Mouse (Mus musculus) forebrain, postnatal 0 days (tissue): ENCODE data around the gene Rab11fip5. TPM values are rescaled to one million over a fixed set of nuclear protein-coding genes. Genes with fewer than 3 reads are reported as not detected.

Source experiments
- ATAC-seq: fragments of 200-750 bp; cut with Nextera tagmentation; 2 replicates; pipeline ENCODE4 v1.8.0; 2017; ENCODE audit warnings: mild to moderate bottlenecking, moderate library complexity
- DNase-seq: peaks from one replicate; pipeline ENCODE4 v3.0.0-alpha.2; 2015
- H3K27ac ChIP-seq: fragments of 300-500 bp; sonication (generic); 2 replicates; pipeline ENCODE4 v1.5.1; 2014; ENCODE audit warnings: low read depth, mild to moderate bottlenecking, antibody characterized with exemption, low read length, moderate library complexity, mixed read lengths
- H3K27me3 ChIP-seq: fragments of 300-500 bp; sonication (generic); 2 replicates; pipeline ENCODE4 v1.6.1; 2014; ENCODE audit warnings: mild to moderate bottlenecking, low read length, mixed read lengths; ENCODE audit not compliant: insufficient read depth
- H3K36me3 ChIP-seq: fragments of 300-500 bp; sonication (generic); 2 replicates; pipeline ENCODE4 v1.6.1; 2014; ENCODE audit warnings: mild to moderate bottlenecking, moderate library complexity; ENCODE audit not compliant: insufficient read depth
- H3K4me1 ChIP-seq: fragments of 300-500 bp; sonication (generic); 2 replicates; pipeline ENCODE4 v1.6.1; 2014; ENCODE audit warnings: antibody characterized with exemption; ENCODE audit not compliant: insufficient read depth
- H3K4me2 ChIP-seq: fragments of 300-500 bp; sonication (generic); 2 replicates; pipeline ENCODE4 v1.6.1; 2014; ENCODE audit warnings: low read depth, mild to moderate bottlenecking, moderate library complexity
- H3K4me3 ChIP-seq: fragments of 300-500 bp; sonication (generic); 2 replicates; pipeline ENCODE4 v1.5.1; 2014; ENCODE audit warnings: low read depth, low read length, mixed read lengths
- H3K9ac ChIP-seq: fragments of 300-500 bp; sonication (generic); 2 replicates; pipeline ENCODE4 v1.6.1; 2014; ENCODE audit warnings: mild to moderate bottlenecking
- H3K9me3 ChIP-seq: fragments of 300-500 bp; sonication (generic); 2 replicates; pipeline ENCODE4 v1.6.1; 2016; ENCODE audit warnings: low read length
- CTCF ChIP-seq: sonication (generic); IDR thresholded peaks from 2 replicates; pipeline ENCODE4 v1.5.1; 2016; ENCODE audit warnings: antibody characterized with exemption, control low read depth, low read depth
- WGBS: fragments of 180-500 bp; shearing (Covaris S2); extraction: QIAGEN DNeasy Blood & Tissue Kit; methylation state at CpG from one replicate; pipeline ENCODE4 v1.1.7; 2014; 5-methylcytosine and 5-hydroxymethylcytosine counted together
- polyA plus RNA-seq: library from polyadenylated mRNA; unstranded; fragments of >200 nt; fragmentation: Nextera tagmentation; extraction: Ambion mirVana; gene quantifications from 2 replicates; pipeline ENCODE4 v1.2.1, GENCODE M21; 2015
- total RNA-seq: library from RNA; depleted of rRNA; stranded (reverse); fragments of >200 nt; gene quantifications from 2 replicates; pipeline ENCODE4 v1.2.3, GENCODE M21; 2014

Rab11fip5 gene
- total and polyA plus RNA-seq, 2 experiments from 2014 or later: 19.8 to 41.2 TPM

DNA sequence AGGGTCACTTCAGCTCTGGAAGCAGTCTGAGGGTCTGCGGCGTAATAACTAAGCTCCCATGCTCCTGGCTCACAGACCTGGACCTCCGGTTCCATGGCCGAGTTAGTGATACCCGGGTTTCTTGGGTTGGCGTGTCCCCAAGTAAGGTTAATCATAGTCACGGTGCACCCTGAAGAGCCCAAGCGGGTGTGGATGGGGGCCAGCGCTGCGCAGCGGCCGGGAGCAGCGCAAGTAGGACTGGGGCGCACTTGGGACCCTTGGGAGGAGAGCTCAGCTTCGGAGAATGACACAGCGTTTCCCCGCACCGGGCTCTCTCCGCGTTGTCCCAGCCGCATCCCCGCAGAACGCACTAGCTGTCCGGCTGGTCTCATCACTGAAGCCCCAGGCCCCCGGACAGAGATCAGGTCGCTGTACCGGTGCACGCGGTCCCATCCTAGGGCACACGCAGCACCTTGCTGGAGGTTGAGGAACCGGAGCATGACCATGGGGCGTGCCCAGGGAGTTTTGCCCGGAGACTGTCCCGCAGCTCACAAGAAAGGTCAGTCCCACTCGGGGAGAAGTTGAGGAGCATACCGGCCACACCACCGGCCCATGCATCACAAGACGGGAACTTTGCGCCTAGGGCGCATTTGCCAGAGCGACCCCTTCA is 42.0 kb downstream of the Rab11fip5 start:
- WGBS: under 1% methylated on average over 41 of the region's 41 CpGs
- Histone ChIP-seq H3K27me3 (no peaks in the 10 kb centered on the region), H3K9ac (peak overlapping the region; percentile 96), H3K27ac (peak overlapping the region; percentile 91), H3K36me3 (peaks cover 19% of the 10 kb centered on the region), H3K4me3 (peak overlapping the region; percentile 95), H3K4me2 (peak overlapping the region; percentile 100), H3K4me1 (0 out of 2 replicates have a peak, but pooled peaks cover 3% of the 10 kb centered on the region), H3K9me3 (no peaks in the 10 kb centered on the region)
- TF ChIP-seq CTCF: no peak
- DNase-seq (peak; percentile 45), ATAC-seq (peak; percentile 2)

- H3K9me3 ChIP-seq: no peaks in the 10 kb centered on the region
- ATAC-seq (no peak), DNase-seq (no peak)
- no peaks in the 10 kb centered on the region for H3K27me3 ChIP-seq
- H3K36me3 ChIP-seq: peaks cover 11% of the 10 kb centered on the region
- H3K4me2 ChIP-seq: peak overlapping the region; percentile 100
- H3K9ac ChIP-seq: peak overlapping the region; percentile 96; the same call in 1 of the 2 replicates
- no peak overlapping the region for H3K27ac ChIP-seq
- H3K4me3 ChIP-seq: peak overlapping the region; percentile 95; the same call in 1 of the 2 replicates
- 13% methylated on average over 8 of the region's 8 CpGs for WGBS
- H3K4me1 ChIP-seq: 0 out of 2 replicates have a peak, but pooled peaks cover 3% of the 10 kb centered on the region
- TF ChIP-seq CTCF: no peak
These were observed 42.7 kb downstream of the Rab11fip5 start for GRCm38 (mm10) chr6:85331736-85332135.

GRCm38 (mm10) chr6:85331221-85331735 is 43.2 kb downstream of the Rab11fip5 start:
- 36% methylated on average over 6 of the region's 6 CpGs for WGBS
- Histone ChIP-seq H3K27me3 (no peaks in the 10 kb centered on the region), H3K4me1 (0 out of 2 replicates have a peak, but pooled peaks cover 3% of the 10 kb centered on the region), H3K9ac (no peak overlapping the region), H3K27ac (no peak overlapping the region), H3K4me2 (peak overlapping the region; percentile 100), H3K9me3 (no peaks in the 10 kb centered on the region), H3K4me3 (no peak overlapping the region), H3K36me3 (0 out of 2 replicates have a peak, but pooled peaks cover 7% of the 10 kb centered on the region)
- DNase-seq (no peak), ATAC-seq (no peak)
- no peak for TF ChIP-seq CTCF

GRCm38 (mm10) chr6:85329666-85330185 is 44.7 kb downstream of the Rab11fip5 start:
- Histone ChIP-seq H3K36me3 (no peaks in the 10 kb centered on the region), H3K9me3 (no peaks in the 10 kb centered on the region), H3K27me3 (no peaks in the 10 kb centered on the region), H3K9ac (no peak overlapping the region), H3K27ac (no peak overlapping the region), H3K4me2 (no peak overlapping the region), H3K4me1 (0 out of 2 replicates have a peak, but pooled peaks cover 3% of the 10 kb centered on the region), H3K4me3 (no peak overlapping the region)
- 94% methylated on average over 4 of the region's 4 CpGs for WGBS
- ATAC-seq (no peak), DNase-seq (no peak)
- TF ChIP-seq CTCF: no peak

- no peak for TF ChIP-seq CTCF
- H3K4me2 ChIP-seq: no peak overlapping the region
- H3K27ac ChIP-seq: no peak overlapping the region
- WGBS: 88% methylated on average over 4 of the region's 4 CpGs
- no peak overlapping the region for H3K9ac ChIP-seq
- no peaks in the 10 kb centered on the region for H3K27me3 ChIP-seq
- no peaks in the 10 kb centered on the region for H3K36me3 ChIP-seq
- ATAC-seq: no peak
- DNase-seq: no peak
- H3K4me1 ChIP-seq: no peaks in the 10 kb centered on the region
- no peak overlapping the region for H3K4me3 ChIP-seq
- no peaks in the 10 kb centered on the region for H3K9me3 ChIP-seq
These were observed 47.9 kb downstream of the Rab11fip5 start for GRCm38 (mm10) chr6:85326564-85326963.

GRCm38 (mm10) chr6:85325109-85325508 is 49.3 kb downstream of the Rab11fip5 start:
- Histone ChIP-seq H3K9ac (no peak overlapping the region), H3K4me2 (no peak overlapping the region), H3K4me1 (no peaks in the 10 kb centered on the region), H3K4me3 (no peak overlapping the region), H3K27ac (no peak overlapping the region), H3K27me3 (no peaks in the 10 kb centered on the region), H3K9me3 (no peaks in the 10 kb centered on the region), H3K36me3 (no peaks in the 10 kb centered on the region)
- ATAC-seq (no peak), DNase-seq (no peak)
- no peak for TF ChIP-seq CTCF
- 38% methylated on average over 2 of the region's 2 CpGs for WGBS

- no peak overlapping the region for H3K4me2 ChIP-seq
- H3K9me3 ChIP-seq: no peaks in the 10 kb centered on the region
- no peak overlapping the region for H3K4me3 ChIP-seq
- H3K9ac ChIP-seq: no peak overlapping the region
- DNase-seq (peak; percentile 64), ATAC-seq (peak; percentile 97)
- H3K4me1 ChIP-seq: no peaks in the 10 kb centered on the region
- WGBS: 12% methylated on average over 6 of the region's 6 CpGs
- H3K27ac ChIP-seq: peak overlapping the region; percentile 71
- no peak for TF ChIP-seq CTCF
- H3K36me3 ChIP-seq: 0 out of 2 replicates have a peak, but pooled peaks cover 5% of the 10 kb centered on the region
- H3K27me3 ChIP-seq: no peaks in the 10 kb centered on the region
These were observed 54.0 kb downstream of the Rab11fip5 start for GRCm38 (mm10) chr6:85320445-85320866.
